Mouse (Mus musculus): Measurements from ENCODE around the gene Polr1e. TPM values are rescaled to one million over a fixed set of nuclear protein-coding genes. Genes with fewer than 3 reads are reported as not detected.
"Not testable (repeated sequence)": the region's sequence is repeated elsewhere in the genome, so short reads cannot be mapped to it uniquely, and the experiment has no call there.

Gene Polr1e
- total RNA-seq (2021), result 10 to 100 TPM; 11.4 to 11.7 TPM
- long read RNA-seq, experiment 1, transcript Polr1e-204 (12 exons, 2,986 nt), result major isoform, 15 of 17 reads
- long read RNA-seq, experiment 1, partial matches to known transcripts, result 1 of 17 reads
- long read RNA-seq, experiment 1, other reads (novel, unspliced or antisense), result 1 of 17 reads
- long read RNA-seq, experiment 2, transcript Polr1e-204 (12 exons, 2,986 nt), result major isoform, 17 of 18 reads
- long read RNA-seq, experiment 2, partial matches to known transcripts, result 0 of 18 reads
- long read RNA-seq, experiment 2, other reads (novel, unspliced or antisense), result 1 of 18 reads

DNA sequence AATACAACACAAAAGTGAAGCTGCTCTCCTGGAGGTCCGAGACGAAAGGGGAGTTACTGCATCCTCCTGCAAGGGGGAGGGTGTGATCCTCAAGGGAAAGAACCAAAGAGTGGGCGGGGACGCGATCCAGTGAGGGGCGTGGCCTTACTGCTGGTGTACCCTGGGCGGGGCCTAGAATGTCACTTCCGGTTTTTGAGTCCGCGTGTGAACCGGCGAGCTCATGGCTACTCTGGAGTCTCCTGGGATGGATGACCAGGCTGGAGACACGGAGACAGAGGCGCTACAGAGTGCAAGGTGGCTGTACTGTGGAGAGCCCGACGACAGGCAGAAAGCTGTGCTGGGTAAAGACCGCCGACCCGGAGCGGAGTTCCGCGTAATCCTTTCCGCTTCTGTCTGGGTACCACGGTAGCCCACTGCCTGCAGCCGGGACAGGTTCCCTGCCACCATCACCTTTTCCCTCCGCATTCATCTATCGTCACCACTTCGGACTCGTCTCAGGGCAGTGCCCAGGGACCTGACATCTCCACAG is at the start of gene Polr1e:
Gene Polr1e, plus strand, starts transcription at position 132 of the 529 bp plus-strand sequence.
- peak; percentile 75 to 90 for DNase-seq (ENCODE audit: low spot score in 2 of 2)

DNA sequence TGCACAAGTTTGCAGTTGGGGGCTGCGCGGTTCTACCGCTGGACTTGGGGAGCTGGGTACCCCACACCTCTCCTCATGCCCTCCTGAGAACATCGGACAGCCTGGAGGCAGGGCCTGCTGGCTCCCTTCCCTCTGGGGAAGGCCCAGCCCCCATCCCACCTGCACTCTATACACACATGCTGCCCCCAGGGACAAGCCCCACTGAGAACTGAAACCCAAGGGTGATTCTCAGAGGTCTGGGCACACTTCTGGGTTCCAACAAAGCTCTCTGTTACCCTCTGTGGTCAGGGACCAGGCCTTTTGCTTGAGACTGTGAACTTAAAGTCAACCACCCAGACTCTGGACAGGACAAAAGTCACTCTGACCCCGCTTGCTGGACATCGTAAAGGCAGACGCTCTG is 48.3 kb upstream of the Polr1e start:
- DNase-seq (ENCODE audit: low spot score in 2 of 2), result no peak

DNA sequence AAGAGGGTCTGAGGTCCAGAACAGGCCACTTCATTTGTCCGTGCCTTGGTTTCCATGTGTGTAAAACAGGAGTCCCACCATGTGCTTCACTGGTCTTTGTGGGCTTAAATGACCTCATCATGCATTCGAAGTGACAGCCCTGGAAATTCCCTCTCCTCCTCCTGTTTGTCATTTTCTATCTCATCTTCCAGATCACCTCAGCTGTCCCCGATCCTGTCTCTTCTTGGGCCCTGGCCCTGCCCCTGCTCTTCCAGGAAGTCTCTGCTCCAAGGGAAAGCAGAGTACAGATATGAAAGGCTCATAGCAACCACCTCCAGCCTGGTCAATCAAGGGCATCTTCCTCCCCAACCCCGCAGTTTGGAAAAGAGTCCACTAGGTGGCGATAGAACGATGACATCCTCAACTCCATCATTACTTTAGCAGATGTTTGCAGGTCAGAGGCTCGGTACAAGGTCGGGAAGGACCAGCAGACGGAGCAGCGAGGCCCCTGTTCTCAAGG is 47.7 kb upstream of the Polr1e start:
- DNase-seq (ENCODE audit: low spot score in 2 of 2), result peak in 1 of 2 experiments; percentile 51

DNA sequence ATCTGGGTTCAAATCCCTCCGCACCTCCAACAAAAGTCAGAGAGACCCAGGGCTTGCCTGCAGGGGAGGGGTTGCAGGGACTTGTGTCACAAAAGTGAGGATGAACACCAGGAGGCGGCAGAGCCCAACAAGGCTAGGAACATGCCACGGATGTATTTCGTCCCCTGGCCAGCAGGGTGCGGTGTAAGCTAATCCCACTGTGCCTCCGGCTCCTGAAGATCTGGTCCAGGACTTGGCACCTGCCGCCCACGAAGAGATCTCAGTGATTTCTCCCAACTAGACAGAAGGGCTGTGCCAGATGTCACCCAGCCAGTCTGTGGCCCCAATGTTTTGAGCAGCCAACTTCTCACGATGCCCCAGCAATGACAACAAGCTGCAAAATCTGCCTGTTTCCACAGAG is 44.9 kb upstream of the Polr1e start:
- DNase-seq (ENCODE audit: low spot score in 2 of 2), result peak; percentile 66 to 81

DNA sequence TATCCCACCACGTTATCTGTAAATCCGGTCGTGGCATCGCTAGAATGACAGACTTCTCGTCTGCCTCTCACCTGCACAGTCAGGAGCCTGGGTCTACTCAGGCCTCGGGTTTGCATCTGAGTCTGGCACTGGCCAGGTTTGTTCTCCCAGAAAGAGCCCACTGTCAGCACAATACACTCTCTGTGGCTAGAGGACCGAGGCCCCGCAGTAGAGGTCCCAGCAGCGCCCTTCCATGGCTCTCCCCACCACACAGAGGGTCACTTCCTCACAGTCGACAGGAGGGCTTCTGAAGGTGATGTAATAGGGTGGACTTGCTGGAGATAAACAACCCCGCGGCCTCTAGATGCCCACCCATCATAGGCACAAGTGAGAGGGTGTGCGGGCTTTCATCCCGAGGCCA is 44.5 kb upstream of the Polr1e start:
- DNase-seq (ENCODE audit: low spot score in 2 of 2), result no peak

DNA sequence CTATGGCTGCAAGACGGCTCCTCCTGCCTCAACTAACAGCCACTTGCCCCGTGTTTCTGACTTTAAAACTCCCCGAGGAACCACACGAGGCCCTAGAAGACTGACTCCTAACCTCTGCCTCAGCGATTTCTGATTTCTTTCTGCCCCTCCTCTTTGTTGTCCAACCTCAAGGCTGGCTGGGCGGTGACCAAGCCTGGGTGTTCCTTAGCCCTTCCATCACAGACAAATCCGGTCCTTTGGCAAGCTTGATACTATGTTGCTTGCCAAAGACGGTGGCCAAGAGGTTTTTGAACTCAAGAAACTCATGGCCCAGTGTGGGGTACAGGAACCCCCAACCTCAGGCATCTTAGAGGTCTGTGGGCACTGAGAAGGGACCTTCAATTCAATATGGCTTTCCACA is 44.1 kb upstream of the Polr1e start:
- DNase-seq (ENCODE audit: low spot score in 2 of 2), result no peak

DNA sequence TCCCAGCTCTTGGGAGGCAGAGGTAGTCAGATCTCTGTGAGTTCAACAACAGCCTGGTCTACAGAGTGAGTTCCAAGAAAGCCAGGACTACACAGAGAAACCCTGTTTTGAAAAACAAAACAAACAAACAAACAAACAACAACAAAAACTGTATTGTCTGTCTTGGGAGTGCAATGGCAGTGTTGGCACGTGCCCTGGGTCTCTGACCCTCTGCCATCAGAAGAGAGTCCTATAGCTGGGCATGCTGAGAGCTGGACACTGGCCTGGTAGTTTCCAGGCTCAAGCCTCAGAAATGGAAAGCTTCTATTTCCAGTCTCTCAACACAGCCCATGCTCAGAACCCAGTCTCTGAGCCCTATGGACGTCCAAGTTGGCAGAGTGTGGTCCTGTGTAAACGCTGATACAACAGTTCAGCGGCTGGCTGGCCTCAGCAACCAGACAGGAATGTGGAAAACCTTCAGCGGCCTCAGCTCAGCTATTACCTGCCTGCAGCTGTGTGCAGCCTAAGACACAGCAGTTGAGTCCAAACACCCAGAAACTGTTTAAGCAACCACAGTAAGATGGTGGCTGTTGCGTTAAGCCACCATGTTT is 42.3 kb upstream of the Polr1e start:
- no peak for DNase-seq (ENCODE audit: low spot score in 2 of 2)

DNA sequence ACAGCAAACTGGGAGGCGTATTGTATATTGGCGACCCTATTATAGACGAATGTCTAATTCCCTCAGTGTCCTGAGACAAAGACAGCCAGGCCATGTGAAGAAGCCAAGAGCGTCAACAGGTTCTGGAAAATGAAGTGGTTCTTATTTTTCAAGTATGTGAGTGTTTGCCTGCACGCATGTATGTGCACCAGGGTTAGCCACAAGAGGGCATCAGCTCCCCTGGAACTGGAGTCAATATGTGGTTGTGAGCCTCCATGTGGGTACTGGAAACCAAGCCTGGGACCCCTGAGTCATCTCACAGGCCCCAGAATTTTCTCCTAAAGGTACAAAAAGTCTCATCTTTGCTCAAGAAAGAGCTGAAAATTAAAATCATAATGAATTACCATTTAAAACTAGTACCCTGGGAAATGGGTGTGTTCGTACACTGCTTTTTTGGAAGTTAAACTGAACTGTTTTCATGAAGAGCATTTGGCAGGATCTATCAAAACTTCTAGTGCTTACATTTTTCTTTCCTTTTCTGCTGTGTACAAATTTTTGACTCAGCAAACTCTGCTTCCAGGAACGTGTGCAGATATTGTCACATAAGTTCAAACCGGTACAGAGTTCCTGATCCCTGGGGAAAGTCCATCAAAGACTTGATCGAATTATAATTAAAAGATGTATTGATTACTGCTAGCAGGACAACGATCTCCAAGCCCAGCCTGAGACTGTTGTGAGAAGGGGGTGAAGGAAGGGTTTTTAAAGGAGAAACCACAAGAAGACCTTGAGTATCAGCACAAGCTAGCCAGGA is 41.3 kb upstream of the Polr1e start:
- DNase-seq (ENCODE audit: low spot score in 2 of 2), result no peak

DNA sequence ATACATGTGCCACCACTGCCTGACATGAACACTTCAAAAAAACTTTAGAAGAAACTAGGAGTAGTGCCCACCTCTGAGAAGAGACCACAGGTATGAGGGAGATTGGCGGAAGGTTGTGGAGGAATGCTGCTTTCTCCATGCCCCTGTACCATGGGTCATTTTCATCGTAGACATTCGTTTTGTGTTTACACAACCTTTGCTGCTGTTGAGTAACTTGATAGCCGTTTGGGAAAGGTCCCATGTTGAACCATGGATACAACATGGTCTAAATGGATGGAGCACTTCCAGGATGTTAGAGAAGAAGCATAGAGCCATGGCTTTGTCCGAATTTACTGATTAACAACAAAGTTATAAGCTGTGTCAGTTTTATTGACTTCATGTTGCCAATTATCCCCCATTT is 40.2 kb upstream of the Polr1e start:
- no peak for DNase-seq (ENCODE audit: low spot score in 2 of 2)

DNA sequence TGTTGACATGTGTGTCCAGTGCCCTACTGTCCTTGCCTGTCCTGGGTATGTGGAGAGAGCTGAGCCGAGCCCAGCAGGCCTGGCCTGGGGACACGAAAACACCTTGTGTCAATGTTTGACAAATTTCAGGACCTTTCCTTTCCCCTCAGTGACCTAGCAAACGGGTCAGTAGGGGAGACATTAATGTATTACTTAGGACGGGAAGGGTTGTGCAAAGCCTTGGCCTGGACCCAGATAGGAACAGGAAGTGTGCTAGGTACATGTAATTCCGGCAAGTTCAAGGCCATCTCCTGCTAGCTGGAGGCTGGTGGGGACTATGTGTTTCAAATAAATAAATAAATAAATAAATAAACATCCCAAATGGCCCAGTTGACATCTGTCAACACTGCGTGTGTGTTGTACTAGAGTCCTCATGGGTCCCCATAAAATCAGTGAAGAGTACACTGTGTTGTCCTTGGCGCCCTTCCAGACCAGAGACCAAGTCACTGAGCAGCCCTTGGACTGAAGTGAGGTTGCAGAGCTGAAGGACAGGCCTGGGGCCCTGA is 38.5 kb upstream of the Polr1e start:
- DNase-seq (ENCODE audit: low spot score in 2 of 2), result no peak

DNA sequence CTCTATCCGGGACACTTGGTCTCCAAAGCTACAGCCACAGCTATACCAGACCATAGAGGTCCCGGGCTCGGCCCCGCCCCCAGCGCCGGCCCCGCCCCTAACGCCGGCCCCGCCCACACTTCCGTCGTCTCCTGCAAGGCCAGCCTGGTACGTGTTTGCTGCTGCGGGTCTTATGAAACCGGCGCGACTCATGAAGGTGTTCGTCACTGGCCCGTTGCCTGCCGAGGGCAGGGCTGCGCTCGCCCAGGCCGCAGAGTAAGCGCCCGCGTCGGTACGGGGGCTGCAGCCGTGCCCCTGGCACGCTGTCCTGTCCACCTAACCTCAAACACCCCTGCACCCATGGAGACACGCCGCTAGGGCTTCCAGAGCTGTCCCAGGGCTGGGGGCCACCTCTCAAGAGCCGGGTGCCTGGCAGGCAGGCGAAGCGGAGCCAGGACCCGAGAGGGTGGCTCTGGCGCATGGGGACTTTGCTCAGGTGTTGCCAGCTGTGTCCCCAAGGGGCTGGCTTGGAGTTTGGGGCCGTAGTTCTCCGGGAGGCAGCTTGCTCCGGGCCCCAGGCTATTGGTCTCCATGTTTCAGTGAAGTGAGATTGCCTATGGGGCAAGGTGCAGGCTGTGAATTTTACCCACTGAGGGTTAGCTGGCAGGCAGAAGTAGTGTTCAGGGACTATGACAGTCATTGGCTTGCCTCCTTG is 37.0 kb upstream of the Polr1e start, which contains the start of gene Grhpr:
Gene Grhpr, plus strand, starts transcription at position 116 of the 694 bp plus-strand sequence.
- peak; percentile 68 to 80 for DNase-seq (ENCODE audit: low spot score in 2 of 2)

DNA sequence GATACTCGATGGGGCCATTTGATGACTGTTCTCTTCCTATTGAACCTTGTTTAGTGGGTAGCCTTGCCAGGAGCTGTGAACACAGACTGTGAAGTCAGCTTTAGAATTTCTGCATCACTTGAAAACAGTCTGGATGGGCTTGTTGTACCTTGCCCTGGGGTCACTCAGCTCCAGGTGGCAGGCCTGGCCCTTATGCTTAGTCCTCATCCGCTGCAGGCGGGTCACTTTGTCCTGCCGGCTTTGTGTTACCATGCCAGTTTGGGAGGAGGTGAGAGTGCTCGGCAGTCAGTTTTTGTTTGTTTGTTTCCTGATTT is 36.5 kb upstream of the Polr1e start:
- DNase-seq (ENCODE audit: low spot score in 2 of 2), result no peak

DNA sequence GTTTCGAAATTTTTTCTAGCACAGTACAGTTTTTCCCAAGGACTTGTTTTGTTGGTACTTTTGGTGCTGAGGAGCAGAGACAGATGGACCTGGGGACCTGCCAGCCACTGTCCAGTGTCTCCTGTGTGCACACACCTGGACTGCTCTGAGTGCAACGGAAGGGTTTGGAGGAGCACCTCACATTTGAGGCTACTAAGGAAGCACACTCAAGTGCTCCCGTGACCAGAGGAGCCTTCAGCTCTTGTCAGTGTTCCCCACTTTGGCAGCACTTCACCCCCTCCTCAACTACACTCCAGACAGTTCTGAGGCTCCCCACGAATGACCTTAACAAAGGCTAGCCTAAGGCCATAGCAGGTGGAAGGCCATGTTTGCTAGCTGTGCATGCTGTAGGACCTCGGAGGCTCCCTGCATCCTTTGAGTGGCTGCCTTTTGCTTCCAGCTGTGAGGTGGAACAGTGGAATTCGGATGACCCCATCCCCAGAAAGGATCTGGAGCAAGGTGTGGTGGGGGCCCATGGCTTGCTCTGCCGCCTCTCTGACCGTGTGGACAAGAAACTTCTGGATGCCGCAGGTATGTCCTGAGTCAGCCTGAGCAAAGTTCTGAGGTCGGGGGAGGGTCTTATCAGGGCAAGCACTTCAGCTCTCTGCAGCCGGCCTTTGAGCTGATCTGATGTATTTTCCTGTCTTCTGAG is 35.8 kb upstream of the Polr1e start:
- DNase-seq (ENCODE audit: low spot score in 2 of 2), result no peak

DNA sequence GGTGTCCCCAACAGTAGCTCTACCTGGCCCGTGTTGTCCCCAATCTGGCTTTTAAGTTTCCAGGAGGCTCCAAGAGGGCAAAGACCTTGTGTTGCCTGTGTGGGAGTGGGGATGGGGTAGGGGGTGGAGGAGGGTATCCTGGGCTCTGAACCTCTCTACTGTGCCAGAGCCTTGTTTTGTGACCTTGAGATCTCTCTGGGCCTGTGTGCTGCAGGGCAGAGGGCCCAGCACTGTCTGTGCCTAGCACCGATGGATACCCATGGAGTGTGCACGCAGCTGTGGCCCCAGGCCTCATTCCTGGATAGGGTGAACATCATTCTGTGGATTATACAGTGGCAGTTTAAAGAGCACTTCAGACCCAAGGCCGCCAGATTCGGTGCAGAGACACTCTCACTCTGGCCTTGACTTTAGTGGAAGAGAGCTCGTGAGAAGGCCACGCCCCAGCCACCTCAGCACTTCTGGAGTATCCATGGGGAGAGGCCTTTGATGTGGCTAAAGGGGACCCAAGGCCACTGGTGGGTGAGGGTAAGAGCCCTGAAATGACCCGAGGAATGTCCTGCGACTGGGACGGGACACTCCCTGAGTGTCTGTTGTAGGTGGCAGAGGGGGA is 35.1 kb upstream of the Polr1e start:
- no peak for DNase-seq (ENCODE audit: low spot score in 2 of 2)

DNA sequence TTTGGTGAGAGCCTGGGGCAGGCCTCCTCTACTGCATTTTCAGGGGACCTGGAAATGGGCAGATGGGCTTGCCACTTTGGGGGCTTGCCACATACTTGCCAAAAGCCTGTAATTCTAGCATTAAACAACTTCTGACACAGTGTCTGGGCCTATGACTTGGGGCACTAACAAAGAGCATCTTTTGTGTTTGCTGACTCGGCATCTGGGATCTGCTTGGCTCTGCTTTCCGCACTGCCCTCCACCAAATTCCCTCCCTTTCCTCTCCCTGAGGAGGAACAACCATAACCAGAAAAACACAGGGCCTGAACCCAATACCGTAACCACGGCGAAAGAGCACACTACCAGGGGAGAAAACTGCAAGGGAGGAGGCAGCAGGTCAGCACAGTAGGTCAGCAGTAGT is 27.8 kb upstream of the Polr1e start:
- no peak for DNase-seq (ENCODE audit: low spot score in 2 of 2)

DNA sequence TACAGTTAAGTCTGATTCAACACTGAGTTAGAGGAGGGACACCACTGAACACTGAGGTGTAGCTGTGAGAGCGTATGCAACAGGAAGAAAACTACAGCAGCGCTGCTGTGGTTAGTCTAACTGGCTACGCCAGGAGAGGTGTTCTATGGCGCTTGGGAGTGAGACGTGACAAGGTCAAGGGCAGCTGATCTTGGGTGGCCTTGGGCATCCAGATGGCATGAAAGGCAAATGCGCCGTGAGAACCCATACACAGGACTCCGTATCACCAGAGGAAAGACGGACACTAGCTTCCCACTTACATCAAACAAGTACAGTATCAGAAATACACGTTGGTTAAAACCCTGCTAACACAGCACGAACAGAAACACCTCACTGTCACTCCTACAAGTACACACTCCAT is 26.1 kb upstream of the Polr1e start:
- DNase-seq (ENCODE audit: low spot score in 2 of 2), result not testable (repeated sequence)

DNA sequence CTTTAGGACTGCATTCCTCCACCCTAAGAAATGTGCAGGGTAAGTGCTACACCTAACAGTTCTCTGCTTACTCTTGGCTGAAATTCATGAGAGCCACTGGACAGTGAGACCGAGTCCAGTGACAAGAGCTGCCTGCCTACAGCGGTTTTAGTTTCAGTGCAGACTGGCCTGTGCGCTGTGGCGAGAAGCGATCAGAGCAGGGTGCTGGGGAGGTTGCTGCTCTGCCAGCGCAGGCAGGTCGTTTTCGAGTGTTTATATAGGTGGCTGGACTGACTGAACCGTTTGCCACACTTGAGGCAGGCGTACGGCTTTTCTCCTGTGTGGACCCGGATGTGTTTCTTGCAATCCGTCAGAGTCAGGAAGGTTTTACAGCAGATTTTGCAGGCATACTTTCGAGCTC is 25.2 kb upstream of the Polr1e start:
- DNase-seq (ENCODE audit: low spot score in 2 of 2), result not testable (repeated sequence)

DNA sequence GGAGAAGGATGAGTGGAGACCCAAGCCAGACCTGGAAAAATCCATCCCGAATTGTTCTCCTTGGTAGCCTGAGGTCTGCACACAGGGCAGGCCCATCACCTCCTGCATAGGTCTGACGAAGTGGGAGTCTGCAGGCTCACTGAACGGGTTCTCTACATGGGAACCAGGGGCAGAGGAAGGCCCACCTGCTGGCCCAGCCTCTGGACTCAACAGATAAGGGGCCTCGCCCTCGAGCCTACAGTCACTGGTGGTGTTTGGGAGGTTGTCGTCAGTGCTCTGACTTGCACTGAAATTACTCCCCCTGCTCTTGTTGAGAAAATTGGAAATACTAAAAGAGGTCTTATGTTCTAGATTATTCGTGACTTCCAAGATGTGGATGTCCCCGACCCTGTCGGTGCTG is 24.5 kb upstream of the Polr1e start:
- no peak for DNase-seq (ENCODE audit: low spot score in 2 of 2)

DNA sequence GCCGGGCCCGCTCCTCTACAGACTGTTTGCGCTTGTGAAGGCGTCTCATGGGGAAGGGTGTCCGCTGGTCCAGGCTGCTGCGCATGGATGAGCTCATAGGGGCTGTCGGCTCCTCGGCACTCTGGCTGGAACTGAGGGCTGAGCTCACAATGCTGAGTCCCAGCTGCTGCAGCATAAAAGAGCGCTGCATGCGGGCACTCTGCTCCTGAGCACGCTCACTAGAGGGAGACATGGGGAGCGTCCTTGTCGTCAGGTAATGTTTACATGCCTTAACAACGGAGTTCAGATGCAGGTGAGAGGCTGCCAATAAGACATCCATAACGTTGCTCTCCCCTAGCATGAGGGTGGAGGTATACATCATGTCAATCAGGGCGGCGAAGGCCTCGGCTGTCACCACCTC is 23.6 kb upstream of the Polr1e start:
- no peak for DNase-seq (ENCODE audit: low spot score in 2 of 2)

DNA sequence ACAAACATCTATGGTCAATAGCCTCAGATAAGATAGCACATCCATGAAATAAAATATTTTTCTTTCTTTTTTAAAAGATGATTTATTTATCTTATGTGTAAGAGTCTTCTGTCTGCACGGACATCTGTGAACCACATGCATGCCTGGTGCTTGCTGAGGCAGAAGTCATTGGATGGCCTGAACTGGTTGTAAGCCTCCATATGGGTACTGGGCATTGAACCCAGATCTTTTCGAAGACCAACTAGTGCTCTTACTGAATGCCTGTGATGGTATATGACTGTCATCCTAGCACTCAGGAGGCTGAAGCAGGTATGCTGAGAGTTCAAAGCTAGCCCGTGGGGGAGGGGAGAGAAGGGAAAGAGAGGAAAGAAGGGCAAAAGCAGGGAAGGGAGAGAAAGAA is 20.3 kb upstream of the Polr1e start:
- no peak for DNase-seq (ENCODE audit: low spot score in 2 of 2)

All from gastrocnemius, postnatal 4 days (tissue).